ENCODE assay signal across 10 mouse cellular contexts in genomic region chr16:91459841-91460370, GRCm38 (mm10). TPM values are rescaled to one million over a fixed set of nuclear protein-coding genes. Genes with fewer than 3 reads are reported as not detected.
A peak's percentile ranks its signal among the peaks of the same experiment; 100 is the strongest.
DNase-seq lines count a peak whose midpoint lies in the region; ATAC-seq and TF ChIP-seq lines count a peak whose summit lies in the region.
"Had no signal": no experiment of that assay in that cellular context is flagged by ENCODE, and none has a peak within 500 bp of the region (broad histone marks: within the 10 kb centered on the region; RNA-seq: fewer than 3 reads in every experiment).

No protein-coding gene starts in this region.

- no peak for TF ChIP-seq POLR2A in liver, adult 2 months (IDR thresholded peaks at IDR 0.05; ENCODE audit: extremely low read depth, insufficient read depth, low read length)

- H3K4me2 ChIP-seq in forebrain, postnatal 0 days (ENCODE audit: low read depth), result no peak overlapping the region
- H3K4me2 ChIP-seq in forebrain, embryonic 16.5 days (ENCODE audit: low read length), result no peak overlapping the region
- no peak overlapping the region for H3K4me2 ChIP-seq in lung, embryonic 16.5 days (ENCODE audit: low read depth, low read length)
- H3K4me2 ChIP-seq: embryonic facial prominence, embryonic 15.5 days had no signal

- DNase-seq in forebrain, postnatal 0 days, result no peak
- DNase-seq in lung, postnatal 10 days, result no peak
- no peak for DNase-seq in liver, adult 2 months (ENCODE audit: extremely low read depth, low read depth, low spot score)
- peak; percentile 67 for DNase-seq in thymus, postnatal 0 days (ENCODE audit: low spot score)
- DNase-seq in ovary, postnatal 10 days (ENCODE audit: low spot score), result no peak
- no peak for DNase-seq in retina, postnatal 1 day

- no peaks in the 10 kb centered on the region for H3K4me1 ChIP-seq in forebrain, postnatal 0 days (ENCODE audit: insufficient read depth)
- H3K4me1 ChIP-seq in forebrain, embryonic 16.5 days (replicated peaks; ENCODE audit: control insufficient read depth, insufficient read depth, low read length), result peaks cover 4% of the 10 kb centered on the region; the same call in 1 of the 2 replicates
- H3K4me1 ChIP-seq in lung, embryonic 16.5 days (replicated peaks; ENCODE audit: control insufficient read depth, insufficient read depth, low read length), result peaks cover 5% of the 10 kb centered on the region
- H3K4me1 ChIP-seq in liver, adult 2 months (ENCODE audit: control insufficient read depth, insufficient read depth, low read length), result peaks cover 9% of the 10 kb centered on the region

- no peaks in the 10 kb centered on the region for H3K79me2 ChIP-seq in liver, adult 2 months (ENCODE audit: control insufficient read depth, insufficient read depth, low read length)

- no peaks in the 10 kb centered on the region for H3K9me3 ChIP-seq in forebrain, postnatal 0 days (ENCODE audit: low read length)
- H3K9me3 ChIP-seq in forebrain, embryonic 16.5 days (ENCODE audit: control insufficient read depth, low read length), result no peaks in the 10 kb centered on the region
- no peaks in the 10 kb centered on the region for H3K9me3 ChIP-seq in lung, embryonic 16.5 days (ENCODE audit: control insufficient read depth, low read length)
- H3K9me3 ChIP-seq: embryonic facial prominence, embryonic 15.5 days had no signal

- TF ChIP-seq CTCF in forebrain, postnatal 0 days (IDR thresholded peaks at IDR 0.05; ENCODE audit: low read depth), result peak; percentile 36
- peak; percentile 67 for TF ChIP-seq CTCF in liver, adult 2 months (IDR thresholded peaks at IDR 0.05; ENCODE audit: low read depth, low read length)

- no peak overlapping the region for H3K4me3 ChIP-seq in forebrain, postnatal 0 days (ENCODE audit: low read depth, low read length)
- no peak overlapping the region for H3K4me3 ChIP-seq in forebrain, embryonic 16.5 days (replicated peaks; ENCODE audit: low read length)
- H3K4me3 ChIP-seq in lung, embryonic 16.5 days (ENCODE audit: low read length), result no peak overlapping the region
- no peak overlapping the region for H3K4me3 ChIP-seq in liver, adult 2 months (ENCODE audit: insufficient read depth, low read depth, low read length)
- H3K4me3 ChIP-seq: embryonic facial prominence, embryonic 15.5 days had no signal

- H3K27me3 ChIP-seq in forebrain, postnatal 0 days (ENCODE audit: insufficient read depth, low read length), result no peaks in the 10 kb centered on the region
- H3K27me3 ChIP-seq in forebrain, embryonic 16.5 days (replicated peaks; ENCODE audit: control insufficient read depth, insufficient read depth, low read length), result no peaks in the 10 kb centered on the region
- no peaks in the 10 kb centered on the region for H3K27me3 ChIP-seq in lung, embryonic 16.5 days (ENCODE audit: control insufficient read depth, insufficient read depth, low read depth, low read length)
- H3K27me3 ChIP-seq in liver, adult 2 months (ENCODE audit: control insufficient read depth, insufficient read depth, low read length), result no peaks in the 10 kb centered on the region
- H3K27me3 ChIP-seq: embryonic facial prominence, embryonic 15.5 days had no signal

- 75% methylated on average over 11 of the region's 11 CpGs for WGBS in forebrain, postnatal 0 days
- 76% methylated on average over 11 of the region's 11 CpGs for WGBS in forebrain, embryonic 16.5 days
- 69% methylated on average over 11 of the region's 11 CpGs for WGBS in lung, embryonic 16.5 days
- 78% methylated on average over 11 of the region's 11 CpGs for WGBS in liver, adult 2 months

- no peaks in the 10 kb centered on the region for H3K36me3 ChIP-seq in forebrain, postnatal 0 days (ENCODE audit: insufficient read depth)
- no peaks in the 10 kb centered on the region for H3K36me3 ChIP-seq in forebrain, embryonic 16.5 days (ENCODE audit: control insufficient read depth, insufficient read depth)
- no peaks in the 10 kb centered on the region for H3K36me3 ChIP-seq in lung, embryonic 16.5 days (ENCODE audit: control insufficient read depth, insufficient read depth, low read length)
- H3K36me3 ChIP-seq in liver, adult 2 months (ENCODE audit: control insufficient read depth, insufficient read depth, low read length), result no peaks in the 10 kb centered on the region
- H3K36me3 ChIP-seq: embryonic facial prominence, embryonic 15.5 days had no signal

- ATAC-seq in forebrain, postnatal 0 days, result no peak
- ATAC-seq in forebrain, embryonic 16.5 days, result no peak
- no peak for ATAC-seq in lung, embryonic 16.5 days (ENCODE audit: low read depth)
- ATAC-seq: hindbrain, embryonic 16.5 days had no signal

- no peak overlapping the region for H3K27ac ChIP-seq in forebrain, postnatal 0 days (ENCODE audit: low read depth, low read length)
- H3K27ac ChIP-seq in forebrain, embryonic 16.5 days (ENCODE audit: low read length), result no peak overlapping the region
- H3K27ac ChIP-seq in lung, embryonic 16.5 days (ENCODE audit: low read length), result 0 out of 2 replicates have a peak overlapping the region, but pooled peaks have one; percentile 67
- H3K27ac ChIP-seq in liver, adult 2 months (replicated peaks; ENCODE audit: insufficient read depth, low read depth, low read length), result no peak overlapping the region
- H3K27ac ChIP-seq: embryonic facial prominence, embryonic 15.5 days had no signal

- H3K9ac ChIP-seq in forebrain, postnatal 0 days, result no peak overlapping the region
- H3K9ac ChIP-seq in forebrain, embryonic 16.5 days (replicated peaks; ENCODE audit: low read depth, low read length), result no peak overlapping the region
- H3K9ac ChIP-seq in lung, embryonic 16.5 days (ENCODE audit: low read length), result no peak overlapping the region
- no peak overlapping the region for H3K9ac ChIP-seq in liver, adult 2 months (ENCODE audit: low read depth, low read length)
- H3K9ac ChIP-seq: embryonic facial prominence, embryonic 15.5 days had no signal

RNA-seq across cellular contexts. Expression of gene Ifnar1, which starts 25.1 kb away (rescaled TPM):
- total RNA-seq in forebrain, postnatal 0 days (2014; rRNA removed), result 76.7 and 82.6 TPM in 2 replicates
- polyA plus RNA-seq in forebrain, postnatal 0 days (2015; fragmentation: Nextera tagmentation; extraction: Ambion mirVana), result 22.7 and 33.6 TPM in 2 replicates
- polyA plus RNA-seq in forebrain, embryonic 16.5 days (2015; fragmentation: Nextera tagmentation; extraction: Ambion mirVana), result 55.9 and 56.1 TPM in 2 replicates
- polyA plus RNA-seq in lung, embryonic 16.5 days (2015; fragmentation: Nextera tagmentation; extraction: Ambion mirVana), result 65.0 and 69.3 TPM in 2 replicates
- total RNA-seq in liver, adult 2 months (2014; rRNA removed), result 26.4 and 28.3 TPM in 2 replicates
- 11.9 and 14.0 TPM in 2 replicates for polyA plus RNA-seq in liver, adult 2 months (2012; rRNA removed)
- 30.2 and 40.9 TPM in 2 replicates for polyA plus RNA-seq in thymus, postnatal 0 days (2015; fragmentation: Nextera tagmentation; extraction: Ambion mirVana)

RNA-seq across cellular contexts. Expression of gene Il10rb, which starts 53.9 kb away (rescaled TPM):
- total RNA-seq in forebrain, postnatal 0 days (2014; rRNA removed), result 5.0 and 7.9 TPM in 2 replicates
- 9.2 and 11.1 TPM in 2 replicates for polyA plus RNA-seq in forebrain, postnatal 0 days (2015; fragmentation: Nextera tagmentation; extraction: Ambion mirVana)
- 8.9 and 10.7 TPM in 2 replicates for polyA plus RNA-seq in forebrain, embryonic 16.5 days (2015; fragmentation: Nextera tagmentation; extraction: Ambion mirVana)
- polyA plus RNA-seq in lung, embryonic 16.5 days (2015; fragmentation: Nextera tagmentation; extraction: Ambion mirVana), result 56.8 and 61.5 TPM in 2 replicates
- 7.3 and 9.5 TPM in 2 replicates for total RNA-seq in liver, adult 2 months (2014; rRNA removed)
- polyA plus RNA-seq in liver, adult 2 months (2012; rRNA removed), result 5.0 and 5.1 TPM in 2 replicates
- 42.7 and 44.1 TPM in 2 replicates for polyA plus RNA-seq in thymus, postnatal 0 days (2015; fragmentation: Nextera tagmentation; extraction: Ambion mirVana)
